Comparison of ENCODE assay signal across 28 mouse cellular contexts in the genomic region with DNA sequence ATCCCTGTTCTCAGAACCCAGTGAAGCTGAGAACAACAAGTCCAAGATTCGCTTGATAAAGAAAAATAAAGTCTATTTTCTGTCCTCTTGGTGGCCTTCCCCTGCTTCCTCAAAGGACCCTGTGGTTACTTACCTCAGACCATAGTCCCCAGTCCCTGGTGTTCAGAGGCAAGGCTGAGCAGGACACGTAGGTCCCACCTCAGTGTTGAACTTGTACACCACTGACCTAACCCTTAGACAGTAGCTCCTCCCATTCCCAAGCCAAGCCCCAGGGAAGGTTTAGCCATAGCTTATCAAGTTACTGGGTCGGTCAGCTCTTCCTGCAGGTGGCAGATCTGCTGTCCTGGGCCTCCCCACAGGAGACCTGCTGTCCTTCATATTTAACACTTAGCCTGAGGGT. TPM values are rescaled to one million over a fixed set of nuclear protein-coding genes. Genes with fewer than 3 reads are reported as not detected.
"Had no signal": no experiment of that assay in that cellular context is flagged by ENCODE, and none has a peak within 500 bp of the region (broad histone marks: within the 10 kb centered on the region; RNA-seq: fewer than 3 reads in every experiment).

No protein-coding gene starts in this region.

- H3K9me3 ChIP-seq: intestine, embryonic 15.5 days; limb, embryonic 12.5 days; limb, embryonic 15.5 days; liver, embryonic 15.5 days; midbrain, embryonic 10.5 days; midbrain, embryonic 13.5 days had no signal

- ATAC-seq: intestine, embryonic 15.5 days; midbrain, embryonic 13.5 days had no signal

- H3K27me3 ChIP-seq: intestine, embryonic 15.5 days; limb, embryonic 12.5 days; limb, embryonic 15.5 days; liver, embryonic 15.5 days; midbrain, embryonic 13.5 days had no signal

- H3K27ac ChIP-seq: intestine, embryonic 15.5 days; layer of hippocampus, adult 2 months; left cerebral cortex, adult 2 months; limb, embryonic 12.5 days; limb, embryonic 15.5 days; liver, embryonic 15.5 days; midbrain, embryonic 10.5 days; midbrain, embryonic 13.5 days had no signal

- H3K4me3 ChIP-seq: intestine, embryonic 15.5 days; layer of hippocampus, adult 2 months; left cerebral cortex, adult 2 months; limb, embryonic 12.5 days; limb, embryonic 15.5 days; liver, embryonic 15.5 days; midbrain, embryonic 10.5 days; midbrain, embryonic 13.5 days had no signal

- H3K4me1 ChIP-seq: liver, embryonic 15.5 days had no signal

- H3K9ac ChIP-seq: intestine, embryonic 15.5 days; limb, embryonic 12.5 days; limb, embryonic 15.5 days; liver, embryonic 15.5 days; midbrain, embryonic 13.5 days had no signal

- H3K36me3 ChIP-seq: intestine, embryonic 15.5 days; limb, embryonic 12.5 days; limb, embryonic 15.5 days; liver, embryonic 15.5 days; midbrain, embryonic 10.5 days; midbrain, embryonic 13.5 days had no signal

- DNase-seq: kidney, adult 2 months; kidney, postnatal 10 days; layer of hippocampus, adult 9-11 months; left cerebral cortex, postnatal 4 days; lung, adult 2 months; lung, postnatal 14 days; lung, postnatal 4 days; thymus, adult 18-20 months; thymus, postnatal 36 days had no signal

- H3K4me2 ChIP-seq: intestine, embryonic 15.5 days; limb, embryonic 12.5 days; limb, embryonic 15.5 days; liver, embryonic 11.5 days; liver, embryonic 15.5 days; midbrain, embryonic 13.5 days had no signal

RNA-seq across cellular contexts. Expression of a gene that starts 27.6 kb away (rescaled TPM):
- total RNA-seq: layer of hippocampus, adult 2 months; layer of hippocampus, postnatal 25 days; left cerebral cortex, adult 2 months; left cerebral cortex, postnatal 10 days; left cerebral cortex, postnatal 4 days; megakaryocyte, adult 5-6 weeks; midbrain, postnatal 0 days had no signal
- polyA plus RNA-seq: kidney, adult 2 months; large intestine, adult 2 months; liver, embryonic 15.5 days; midbrain, embryonic 13.5 days; midbrain, postnatal 0 days; neural tube, embryonic 11.5 days; neural tube, embryonic 14.5 days; small intestine, adult 2 months; spleen, adult 2 months; urinary bladder, adult 2 months had no signal
